Mouse (Mus musculus): ENCODE measurements at regions not wholly inside any gene's neighbourhood (a gene's known extent, or its start where the extent isn't known, plus 50 kb on each side); places are given as distances from the start of the nearest gene placed in this dataset.

DNA sequence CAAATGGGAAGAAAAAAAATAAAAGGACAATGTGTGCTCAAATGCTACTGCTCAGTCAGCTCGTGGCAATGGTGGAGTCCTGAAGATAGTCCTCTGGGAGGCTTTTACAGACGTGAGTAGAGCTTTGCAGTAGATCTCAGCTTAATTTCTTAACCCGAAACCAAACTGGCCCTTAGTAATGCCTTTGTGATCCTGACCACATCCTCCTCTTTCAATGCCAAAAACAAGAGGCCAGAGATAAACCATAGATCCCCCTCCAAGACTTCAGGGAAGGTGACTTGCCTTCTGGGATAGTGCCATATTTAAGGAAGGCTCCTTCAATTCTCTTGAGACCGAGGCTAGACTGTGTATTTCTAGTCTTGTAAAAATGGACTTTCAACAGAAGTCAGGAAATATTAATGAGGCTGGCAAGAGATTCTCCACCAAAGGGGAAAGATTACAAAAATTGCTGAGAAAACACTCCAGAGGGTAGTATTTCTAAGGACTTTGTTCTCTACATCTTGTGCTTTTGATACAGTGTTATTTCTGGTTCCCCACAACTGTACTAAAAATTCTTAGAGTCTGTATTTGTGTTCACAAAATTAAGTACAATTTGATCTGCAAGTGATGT lies 497.9 kb upstream of the Tnc start:
- TF ChIP-seq CTCF (IDR thresholded peaks at IDR 0.05; ENCODE audit: low read depth) (no peak), EP300 (IDR thresholded peaks at IDR 0.05; ENCODE audit: low read depth) (no peak)
